ENCODE assay signal across 5 mouse cellular contexts in the genomic region with DNA sequence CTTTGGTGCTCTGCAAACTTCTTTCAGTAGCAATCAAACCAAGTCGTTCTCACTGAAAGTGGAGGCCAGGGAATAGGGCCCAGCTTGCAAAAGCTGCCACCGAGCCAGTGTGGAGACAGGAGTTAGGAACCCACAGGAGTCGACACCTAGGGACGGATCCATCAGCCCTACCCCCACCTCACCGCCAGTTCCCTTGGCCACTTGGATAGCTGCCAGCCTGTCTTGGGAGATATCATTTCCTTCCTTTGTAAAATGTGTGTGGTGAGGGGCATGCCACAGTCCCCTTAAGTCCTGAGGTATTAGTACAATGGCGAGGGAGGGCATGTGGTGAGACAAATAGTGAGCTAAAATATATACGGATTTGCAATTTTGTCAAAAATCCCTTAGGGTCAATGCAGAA.
"Had no signal": no experiment of that assay in that cellular context is flagged by ENCODE, and none has a peak within 500 bp of the region (broad histone marks: within the 10 kb centered on the region; RNA-seq: fewer than 3 reads in every experiment).

No protein-coding gene starts in this region.

- DNase-seq: kidney, postnatal 14 days; layer of hippocampus, adult 9-11 months; liver, embryonic 13.5 days; midbrain, embryonic 14.5 days; thymus, adult 18-20 months had no signal
